Mouse (Mus musculus) frontal cortex, adult (tissue): Measurements from ENCODE around the gene Eef1a1.
A peak's percentile ranks its signal among the peaks of the same experiment; 100 is the strongest.
"Not testable (repeated sequence)": the region's sequence is repeated elsewhere in the genome, so short reads cannot be mapped to it uniquely, and the experiment has no call there.

Experiments
- ATAC-seq: cut with Nextera tagmentation; 2 replicates; pipeline ENCODE4 v1.9.2; 2017; ENCODE audit warnings: mild to moderate bottlenecking, moderate library complexity, mixed read lengths; ENCODE audit not compliant: low TSS enrichment

Eef1a1 gene

DNA sequence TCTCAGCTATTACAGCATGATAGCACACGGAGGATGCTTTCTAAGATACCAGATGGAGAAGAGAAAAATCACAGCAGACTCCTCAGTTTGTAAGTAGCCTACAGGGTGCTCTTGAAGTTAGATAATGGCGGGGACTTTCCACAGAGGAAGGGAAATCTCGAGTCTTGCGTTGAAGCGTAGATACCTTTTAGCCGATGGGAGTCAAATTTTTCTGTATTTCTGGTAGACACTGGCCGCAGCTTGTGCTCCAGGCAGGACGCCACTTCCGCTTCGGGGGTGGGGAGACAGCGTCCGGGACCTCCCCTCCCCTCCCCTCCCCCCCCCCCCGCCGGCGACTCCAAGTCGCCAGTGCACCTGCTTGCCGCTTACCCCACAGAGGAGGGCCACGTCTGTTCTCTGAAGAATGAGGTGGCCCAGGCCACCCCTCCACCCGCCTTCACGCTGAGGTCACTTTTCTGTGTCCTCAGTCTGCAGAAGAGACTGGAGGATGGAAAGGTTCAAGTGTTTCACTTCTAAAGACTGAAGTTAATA is at the start of gene Eef1a1:
Gene Eef1a1 (minus strand): TSS at position 262 of the 531 bp plus-strand sequence.
- ATAC-seq: peak; percentile 86

DNA sequence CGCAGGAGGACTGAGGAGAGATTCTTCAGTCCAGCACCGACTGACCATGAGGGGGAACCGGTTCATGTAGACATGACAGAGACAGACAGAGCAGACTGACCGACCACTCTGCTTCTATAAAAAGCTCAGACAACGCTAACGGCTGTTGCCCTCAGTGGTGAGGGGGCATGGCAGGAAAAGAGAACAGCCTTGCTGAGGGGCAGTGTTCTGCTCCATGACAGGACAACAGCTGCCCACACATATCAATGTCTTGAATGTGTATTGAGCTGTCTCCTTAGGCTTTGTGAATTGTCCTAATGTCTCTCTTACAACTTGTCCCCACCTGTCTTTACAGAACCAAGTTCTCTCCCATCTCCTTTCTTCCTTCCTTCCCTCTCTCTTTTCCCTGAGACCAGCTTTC is 49.5 kb upstream of the Eef1a1 start:
- no peak for ATAC-seq

DNA sequence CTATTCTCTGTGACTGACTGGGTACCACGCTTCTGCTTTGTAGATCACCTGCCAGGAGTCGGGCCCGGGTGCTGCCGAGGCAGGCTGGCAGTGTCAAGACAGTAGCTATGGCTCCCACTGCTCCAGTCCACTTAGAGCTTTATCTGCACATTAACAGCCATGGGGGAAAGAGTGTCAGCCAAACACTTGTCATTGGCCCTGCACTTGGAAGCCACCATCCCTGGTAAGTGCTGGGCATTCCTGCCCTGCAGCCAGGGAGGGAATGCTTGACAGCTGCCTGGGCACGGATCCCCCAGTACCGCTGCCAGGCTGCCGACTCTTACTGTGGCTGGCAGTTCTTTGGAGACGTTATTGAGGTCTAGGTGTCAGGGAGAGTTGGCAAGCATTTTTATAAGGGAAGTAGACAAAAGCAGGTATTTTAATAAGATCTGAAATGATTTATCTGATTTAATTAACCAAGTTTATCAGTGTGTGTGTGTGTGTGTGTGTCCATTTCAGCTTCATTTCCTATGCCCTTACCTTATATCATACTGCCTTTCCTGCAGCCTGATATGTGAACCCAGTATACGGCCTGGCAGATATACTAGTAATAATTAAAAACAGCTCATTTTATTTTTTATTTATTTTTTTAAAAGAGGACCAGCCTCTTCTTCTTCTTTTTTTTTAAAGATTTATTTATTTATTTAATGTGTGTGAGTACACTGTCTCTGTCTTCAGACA is 48.4 kb upstream of the Eef1a1 start:
- ATAC-seq: no peak; the same call in 1 of the 2 replicates

DNA sequence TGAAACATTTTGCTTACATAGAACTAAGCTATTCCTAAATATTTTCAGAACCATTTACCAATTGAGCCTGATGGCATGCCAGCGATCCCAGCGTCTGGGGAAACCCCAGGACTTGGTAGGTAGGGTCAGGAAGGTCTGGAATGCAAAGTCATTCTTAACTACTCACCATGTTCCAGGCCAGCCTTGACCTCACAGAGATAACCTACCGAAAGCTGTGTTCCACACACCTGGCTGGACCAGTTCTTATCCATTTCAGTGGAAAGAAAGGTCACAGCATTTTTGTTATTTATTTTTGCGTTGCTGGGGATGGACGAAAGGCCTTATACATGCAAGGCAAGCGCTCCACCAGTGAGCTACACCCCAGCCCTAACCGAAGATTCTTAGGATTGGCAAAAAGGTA is 45.7 kb upstream of the Eef1a1 start:
- no peak for ATAC-seq

DNA sequence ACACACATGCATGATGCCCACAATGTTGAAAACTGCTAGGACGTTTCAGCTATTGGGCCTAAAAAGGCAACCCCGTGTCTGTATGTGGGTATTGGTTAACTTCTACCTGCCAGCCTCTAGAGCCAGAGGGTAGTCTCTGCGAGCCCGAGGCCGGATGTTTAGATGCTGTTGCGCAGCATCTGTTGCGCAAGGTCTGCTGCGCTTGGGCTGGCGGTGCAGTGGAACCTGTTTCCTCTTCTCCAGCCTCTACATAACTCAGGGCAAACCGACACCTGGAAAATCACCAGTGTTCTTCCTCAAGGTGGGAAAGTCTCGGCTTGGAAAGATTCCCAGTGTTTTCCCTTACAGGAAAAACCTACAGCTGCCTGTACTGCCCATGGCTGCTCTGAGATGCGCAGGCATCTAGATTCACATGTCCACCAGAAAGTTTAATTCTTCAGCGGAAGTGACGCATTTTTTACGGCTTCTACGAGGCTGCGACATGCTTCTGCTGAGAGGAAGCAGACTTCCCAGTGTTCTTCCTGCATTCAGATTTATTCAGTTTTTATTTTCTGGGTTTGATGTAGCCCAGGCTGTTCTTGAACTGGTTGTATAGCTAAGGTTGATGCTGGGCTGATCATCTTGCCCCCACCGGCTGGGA is 44.5 kb upstream of the Eef1a1 start:
- ATAC-seq: no peak

DNA sequence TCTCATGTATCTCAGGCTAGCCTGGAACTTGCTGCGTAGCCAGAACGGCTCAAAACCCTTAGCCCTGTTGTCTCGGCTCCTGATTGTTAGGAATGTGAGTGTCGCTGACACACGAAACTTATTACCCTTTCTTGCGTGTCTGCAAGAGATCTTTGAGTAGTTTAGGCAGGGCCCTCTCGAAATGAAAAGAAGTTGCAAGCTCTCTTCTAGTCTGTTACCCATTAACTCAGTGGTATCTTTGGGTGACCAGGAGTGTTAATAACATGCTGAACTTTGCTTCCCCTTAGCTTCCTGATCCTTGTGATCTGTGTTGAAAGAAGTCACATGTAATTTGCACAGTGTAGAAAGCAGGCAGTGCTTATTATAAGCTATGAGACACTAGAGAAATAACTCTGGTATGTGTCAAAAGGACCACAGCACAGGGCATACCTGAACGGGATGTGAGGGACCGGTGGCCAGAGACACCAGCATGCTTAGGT is 43.4 kb upstream of the Eef1a1 start:
- ATAC-seq: no peak

DNA sequence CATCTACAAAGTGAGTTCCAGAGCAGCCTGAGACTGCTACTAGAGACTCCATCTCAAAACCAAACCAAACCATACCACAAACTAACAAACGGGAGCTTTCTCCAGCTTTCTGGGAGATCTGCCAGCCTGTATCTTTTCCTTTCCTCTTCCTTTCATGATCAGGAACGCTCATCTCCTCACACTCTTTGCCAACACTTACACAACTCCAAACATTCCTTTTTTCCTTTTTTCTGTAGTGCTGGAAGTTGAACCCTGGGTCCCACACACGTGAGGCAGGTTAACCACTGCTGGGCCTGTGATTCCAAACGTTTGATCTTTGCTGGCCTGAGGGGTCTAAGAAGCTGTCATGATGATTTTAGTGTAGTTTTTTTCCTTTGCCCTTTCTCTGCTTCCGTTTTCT is 42.9 kb upstream of the Eef1a1 start:
- ATAC-seq: no peak

DNA sequence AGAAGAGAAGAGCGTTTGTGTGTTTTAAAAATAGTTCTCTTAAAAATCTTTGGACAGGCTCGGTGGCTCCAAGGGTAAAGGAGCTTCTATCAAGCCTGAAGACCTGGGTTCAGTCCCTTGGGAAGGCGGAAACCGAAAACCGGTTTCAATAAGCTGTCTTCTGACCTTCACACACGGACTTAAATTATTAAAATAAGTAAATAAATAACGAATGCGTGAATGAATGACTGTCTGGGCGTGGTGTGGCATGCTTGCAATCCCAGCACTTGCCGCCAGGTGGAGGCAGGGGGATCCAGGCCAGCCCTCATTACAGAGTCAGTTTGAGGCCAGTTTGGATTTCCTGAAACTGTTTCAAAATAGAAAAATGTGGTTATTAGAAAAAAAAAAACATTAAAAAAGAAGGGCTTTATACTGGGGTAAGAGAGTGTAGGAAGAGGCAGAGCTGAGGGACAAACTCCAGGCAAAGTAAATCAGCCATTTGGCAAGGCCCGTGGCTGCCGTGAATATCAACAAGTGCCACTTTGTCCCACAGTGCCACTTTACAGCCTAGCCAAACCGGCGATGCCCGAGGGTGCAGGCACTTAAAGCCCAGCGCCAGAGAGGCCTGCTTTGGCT is 38.9 kb upstream of the Eef1a1 start:
- ATAC-seq: peak; percentile 61

DNA sequence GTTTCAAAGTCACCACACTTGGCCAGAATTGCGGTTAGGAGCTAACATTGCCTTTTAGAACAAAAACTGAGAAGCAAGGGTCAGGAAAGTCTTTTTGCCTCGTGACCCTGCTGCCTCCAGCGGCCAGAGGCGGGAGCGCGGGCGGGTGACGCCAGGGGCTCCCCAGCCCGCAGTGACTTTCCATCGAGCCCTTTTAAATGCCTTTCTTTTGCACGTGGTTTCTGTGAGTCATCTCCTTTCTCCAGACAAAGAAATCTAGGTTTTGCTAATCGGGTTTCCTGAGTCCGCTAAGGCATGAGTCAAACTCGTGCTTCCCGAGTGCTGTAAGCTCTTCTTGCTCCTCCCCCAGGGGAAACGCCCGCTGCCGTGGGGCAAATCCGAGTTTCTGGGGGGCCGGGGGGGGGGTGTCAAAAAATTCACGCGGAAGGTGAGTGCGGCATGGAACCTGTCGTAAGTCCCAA is 38.4 kb upstream of the Eef1a1 start:
- peak; percentile 87 for ATAC-seq

DNA sequence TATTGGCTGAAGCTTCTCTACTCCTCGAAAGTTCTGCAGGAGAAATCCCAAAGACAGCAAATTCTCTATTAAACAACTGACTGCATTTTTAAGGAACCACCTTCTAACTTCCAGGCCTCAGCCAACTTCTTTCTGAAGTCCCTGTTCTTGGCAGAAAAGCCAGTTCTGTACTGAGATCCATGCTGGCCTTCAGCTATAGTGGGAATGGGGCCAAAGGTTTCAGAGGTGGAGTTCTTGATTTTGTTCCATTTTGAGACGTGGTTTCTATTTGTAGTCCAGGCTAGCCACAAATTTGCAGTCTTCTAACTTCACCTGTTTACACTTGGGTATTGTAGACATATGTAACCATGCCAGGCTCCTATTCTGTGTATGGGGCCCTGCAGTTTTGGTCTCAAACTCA is 37.3 kb upstream of the Eef1a1 start:
- ATAC-seq: no peak

DNA sequence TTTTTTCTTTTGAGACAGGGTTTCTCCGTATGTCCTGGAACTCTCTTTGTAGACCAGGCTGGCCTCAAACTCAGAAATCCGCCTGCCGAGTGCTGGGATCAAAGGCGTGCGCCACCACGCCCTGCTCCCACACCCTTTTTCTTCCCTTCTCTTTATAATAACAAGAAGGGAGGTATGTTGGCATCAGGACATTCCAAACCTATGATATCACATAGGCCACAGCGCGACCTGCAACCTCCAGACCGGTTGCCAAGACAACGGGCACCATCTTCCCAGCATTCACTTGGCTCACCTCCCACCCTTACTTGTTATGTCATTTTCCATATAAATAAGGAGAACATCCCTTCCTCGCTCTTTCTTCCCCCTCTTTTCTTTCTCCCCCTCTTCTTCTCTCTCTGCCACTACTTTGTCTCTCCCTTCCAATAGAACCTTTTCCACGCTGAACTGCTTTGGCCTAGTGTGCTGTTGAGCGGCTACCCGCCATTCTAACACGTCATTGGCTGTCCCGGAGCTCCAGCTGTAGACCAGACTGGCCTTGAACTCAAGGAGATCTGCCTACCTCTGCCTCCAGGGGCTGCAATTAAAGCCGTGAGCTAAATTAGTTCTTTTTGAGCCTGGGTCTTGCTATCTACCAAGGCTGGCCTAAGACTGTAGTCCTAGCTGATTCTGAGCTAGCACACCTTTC is 36.6 kb upstream of the Eef1a1 start:
- no peak for ATAC-seq

DNA sequence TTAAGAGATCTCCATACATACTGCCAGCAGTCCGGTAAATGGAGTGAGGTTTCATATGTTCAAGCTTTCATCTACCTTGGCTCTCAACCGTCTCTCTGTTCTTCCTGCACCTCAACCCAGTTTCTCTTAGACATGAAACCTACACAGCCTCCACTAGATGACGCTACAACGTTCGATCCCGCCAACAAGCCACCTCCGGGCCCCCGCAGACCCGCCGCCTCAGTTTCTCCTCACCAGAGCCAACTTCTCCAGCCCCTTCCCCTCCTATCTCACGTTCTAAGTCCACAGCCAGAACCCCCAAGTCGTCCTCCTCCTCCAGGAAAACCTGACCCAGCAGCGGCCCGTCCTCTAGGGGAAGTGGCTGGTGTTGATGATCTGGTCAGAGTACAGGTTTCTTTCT is 32.7 kb upstream of the Eef1a1 start:
- ATAC-seq: peak; percentile 69

DNA sequence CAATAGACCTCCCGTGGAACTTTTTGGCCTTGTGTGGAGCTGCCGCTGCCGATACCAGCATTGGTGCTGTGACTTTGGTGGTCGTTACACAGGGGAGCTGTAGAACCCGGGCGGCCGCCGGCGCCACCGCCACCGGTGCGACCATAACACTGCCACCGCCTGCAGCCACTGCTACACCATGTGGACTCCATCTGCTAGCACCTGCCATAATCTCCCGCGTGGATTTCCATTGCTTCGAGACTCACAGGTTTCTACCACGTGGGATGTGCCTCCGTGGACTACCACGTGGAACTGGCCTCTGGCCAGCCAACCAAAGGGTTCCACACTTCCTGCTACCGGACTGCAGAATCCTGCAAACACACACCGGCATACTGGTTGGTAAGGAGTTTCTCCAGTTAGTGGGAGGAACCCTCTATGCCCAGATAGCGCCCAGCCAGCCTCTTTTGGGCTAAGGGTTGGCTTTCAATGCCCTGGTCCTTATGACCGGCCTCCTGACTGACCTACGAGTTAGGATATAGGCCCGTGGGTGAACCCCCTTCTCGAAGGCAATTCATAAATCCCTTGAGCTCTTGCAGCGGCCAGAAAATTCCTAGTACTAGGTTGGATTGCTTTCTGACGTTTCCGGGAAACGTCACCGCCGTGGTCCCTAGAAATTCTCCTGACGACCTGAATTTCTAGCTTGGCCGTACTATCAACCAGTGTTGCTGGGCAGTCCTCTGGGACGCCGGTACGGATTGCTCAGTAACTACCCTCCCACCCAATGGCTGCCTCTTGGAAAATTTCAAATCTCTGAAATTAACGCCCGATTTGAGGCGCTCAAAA is 32.0 kb upstream of the Eef1a1 start:
- peak; percentile 38 for ATAC-seq

DNA sequence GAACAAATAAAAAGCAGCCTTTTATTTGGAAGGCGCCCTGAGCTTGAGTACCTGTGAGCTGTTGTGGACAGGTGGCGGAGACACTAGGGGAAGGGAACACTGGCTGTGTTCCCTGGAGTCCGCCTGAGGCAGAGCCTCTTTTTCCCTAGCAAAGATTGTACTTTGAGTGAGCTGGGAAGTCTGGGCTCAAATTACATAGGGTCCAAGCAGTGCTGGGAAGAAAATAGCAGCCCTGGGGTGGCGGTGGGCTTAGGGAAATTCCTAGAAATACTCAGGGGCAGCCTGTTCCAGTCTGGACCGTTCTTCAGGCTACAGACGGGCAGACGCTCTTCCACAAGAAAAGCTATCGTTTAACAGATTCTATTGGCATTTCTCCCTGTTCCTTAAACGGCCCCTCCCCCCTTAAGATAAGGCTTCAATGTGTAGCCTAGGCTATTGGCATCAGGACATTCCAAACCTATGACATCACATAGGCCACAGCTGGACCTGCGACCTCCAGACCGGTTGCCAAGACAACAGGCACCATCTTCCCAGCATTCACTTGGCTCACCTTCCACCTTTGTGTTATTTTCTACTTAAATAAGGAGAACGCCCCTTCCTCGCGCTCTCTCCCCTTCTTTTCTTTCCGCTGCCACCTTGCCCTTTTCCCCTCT is 31.3 kb upstream of the Eef1a1 start:
- no peak for ATAC-seq

DNA sequence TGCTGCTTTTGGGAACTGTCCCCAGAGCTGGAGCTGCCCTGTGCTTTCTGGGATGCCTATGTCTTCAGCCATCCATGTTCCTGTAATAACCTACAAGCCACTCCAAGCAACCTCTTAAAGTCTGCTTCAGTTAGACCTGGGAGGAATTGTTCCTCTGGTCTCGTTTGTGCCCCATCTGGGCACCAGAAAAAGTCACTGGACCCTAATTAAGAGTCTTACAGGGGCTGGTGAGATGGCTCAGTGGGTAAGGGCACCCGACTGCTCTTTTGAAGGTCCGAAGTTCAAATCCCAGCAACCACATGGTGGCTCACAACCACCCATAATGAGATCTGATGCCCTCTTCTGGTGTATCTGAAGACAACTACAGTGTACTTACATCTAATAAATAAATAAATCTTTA is 28.3 kb upstream of the Eef1a1 start:
- ATAC-seq: not testable (repeated sequence)

DNA sequence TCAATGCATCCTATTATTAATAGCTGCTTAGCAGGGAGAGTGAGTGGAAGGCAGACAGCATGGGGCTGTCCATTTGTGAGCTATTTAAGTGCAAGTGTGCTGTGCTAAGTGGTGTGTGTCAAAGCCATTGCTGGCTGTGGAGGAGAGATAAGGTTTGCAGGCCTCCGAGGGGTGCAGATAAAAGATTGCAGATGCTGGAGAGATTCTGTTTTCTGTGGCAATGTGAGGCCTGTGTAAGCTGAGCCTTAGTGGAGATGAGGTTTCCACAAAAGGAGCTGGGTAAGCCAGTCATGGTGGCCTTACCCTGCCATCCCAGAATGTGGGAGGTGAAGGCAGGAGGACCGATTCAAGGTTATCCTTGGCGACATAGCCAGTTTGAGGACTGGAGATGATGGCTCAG is 27.2 kb upstream of the Eef1a1 start:
- ATAC-seq: no peak

DNA sequence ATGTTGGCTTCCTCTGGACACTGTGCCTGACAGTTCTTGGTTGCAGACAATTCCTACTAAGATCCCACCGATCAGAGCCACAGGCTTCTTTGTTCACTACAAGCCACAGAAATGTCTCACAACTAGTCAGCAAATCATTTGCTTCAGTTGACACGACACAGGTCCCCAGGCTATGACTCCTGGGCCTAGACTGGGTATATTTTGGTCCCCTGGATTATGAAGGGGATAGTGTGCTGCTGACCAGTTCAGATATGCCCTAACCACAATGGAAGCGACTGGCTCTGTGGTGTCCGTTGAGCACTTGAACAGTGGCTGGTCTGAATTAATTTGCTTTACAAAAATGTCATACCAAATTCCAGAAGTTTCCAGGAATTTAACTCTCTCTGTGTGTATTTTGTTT is 25.7 kb upstream of the Eef1a1 start:
- no peak for ATAC-seq

DNA sequence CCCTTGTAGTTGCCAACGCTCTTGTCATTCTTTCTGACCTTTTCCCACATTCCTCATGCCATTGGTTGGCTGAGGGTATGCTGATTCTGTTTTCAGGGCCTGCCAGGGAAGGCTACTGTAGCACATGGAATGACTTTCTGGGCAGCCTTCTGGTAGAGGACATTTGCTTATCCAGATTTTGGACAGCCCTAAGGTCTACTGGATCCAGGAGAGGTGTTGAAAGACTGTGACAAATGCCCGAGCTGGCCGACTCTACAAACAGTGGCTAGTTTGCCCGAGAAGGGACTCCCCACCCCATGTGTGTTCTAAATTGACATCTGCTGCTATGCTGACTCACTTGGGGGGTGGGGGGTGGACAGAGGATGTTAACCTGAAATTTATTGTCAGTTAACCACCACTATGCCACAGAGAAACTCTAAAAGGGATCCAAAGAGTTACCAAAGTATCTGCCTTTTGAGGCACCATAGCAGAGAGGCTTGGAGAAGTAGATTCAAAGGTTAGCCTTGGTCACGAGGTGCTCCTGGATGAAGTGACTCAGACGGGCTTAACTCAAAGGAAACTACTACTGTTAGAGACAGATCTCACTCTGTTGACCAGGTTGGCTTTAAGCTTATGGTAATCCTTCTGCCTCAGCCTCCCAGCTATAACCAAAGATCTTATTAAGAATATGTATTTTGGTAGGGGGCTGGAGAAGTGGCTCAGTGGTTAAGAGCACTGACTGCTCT is 25.0 kb upstream of the Eef1a1 start:
- no peak for ATAC-seq

DNA sequence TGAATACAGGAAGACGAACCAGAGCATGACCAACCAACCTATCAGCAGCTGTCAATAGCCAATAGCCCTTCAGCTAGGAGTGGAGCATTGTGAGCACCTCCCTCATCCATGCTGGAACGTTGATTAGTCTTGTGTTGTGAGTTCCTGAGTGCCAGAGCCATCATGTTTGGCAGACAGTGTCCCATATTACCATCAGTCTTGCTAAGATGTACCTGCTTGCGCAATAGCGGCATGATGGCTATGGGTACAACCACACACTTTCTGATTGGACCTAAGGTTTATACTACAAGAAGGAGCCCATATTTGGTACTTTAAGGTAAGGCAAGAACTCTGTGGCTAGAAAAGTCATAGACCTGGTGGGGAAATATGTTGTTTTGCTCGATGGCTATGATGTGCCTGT is 22.8 kb upstream of the Eef1a1 start:
- ATAC-seq: no peak
